Comparison of ENCODE assay signal across 10 mouse cellular contexts in genomic region chr7:4527302-4527689, GRCm38 (mm10). TPM values are rescaled to one million over a fixed set of nuclear protein-coding genes. Genes with fewer than 3 reads are reported as not detected.
DNase-seq lines count a peak whose midpoint lies in the region; ATAC-seq lines count a peak whose summit lies in the region.
"Had no signal": no experiment of that assay in that cellular context is flagged by ENCODE, and none has a peak within 500 bp of the region (broad histone marks: within the 10 kb centered on the region; RNA-seq: fewer than 3 reads in every experiment).

No protein-coding gene starts in this region.

- no peak for ATAC-seq in heart, embryonic 13.5 days (ENCODE audit: extremely low read depth, insufficient number of reproducible peaks, low FRiP score, low TSS enrichment)
- ATAC-seq in hindbrain, embryonic 16.5 days: peak; percentile 7; the same call in 1 of the 2 replicates
- ATAC-seq in midbrain, embryonic 13.5 days: no peak; the same call in 1 of the 2 replicates

- peaks cover 40% of the 10 kb centered on the region for H3K4me1 ChIP-seq in heart, embryonic 13.5 days
- no peaks in the 10 kb centered on the region for H3K4me1 ChIP-seq in brown adipose tissue, adult 24 weeks (ENCODE audit: control insufficient read depth, insufficient read depth, insufficient read length, low read length)
- peaks cover 3% of the 10 kb centered on the region; the same call in 1 of the 2 replicates for H3K4me1 ChIP-seq in hindbrain, embryonic 16.5 days (ENCODE audit: control insufficient read depth, insufficient read depth, low read depth, low read length)
- H3K4me1 ChIP-seq in midbrain, embryonic 13.5 days (replicated peaks): peaks cover 24% of the 10 kb centered on the region

- peaks cover 40% of the 10 kb centered on the region for H3K27me3 ChIP-seq in heart, embryonic 13.5 days (replicated peaks)
- peaks cover 2% of the 10 kb centered on the region for H3K27me3 ChIP-seq in hindbrain, embryonic 16.5 days (replicated peaks; ENCODE audit: control insufficient read depth, insufficient read depth, low read length)
- H3K27me3 ChIP-seq in midbrain, embryonic 13.5 days: peaks cover 11% of the 10 kb centered on the region

- H3K4me2 ChIP-seq in heart, embryonic 13.5 days: peak overlapping the region; percentile 70
- H3K4me2 ChIP-seq in hindbrain, embryonic 16.5 days (ENCODE audit: low read length): peak overlapping the region; percentile 69
- peak overlapping the region; percentile 55 for H3K4me2 ChIP-seq in midbrain, embryonic 13.5 days (replicated peaks)

- intact Hi-C loops in heart, postnatal 25 days (cut with DNase I): no loop called here

- no peak for DNase-seq in heart, postnatal 25 days (ENCODE audit: low spot score)
- DNase-seq in adrenal gland, adult 2 months: no peak
- DNase-seq in left cerebral cortex, adult 18-20 months (ENCODE audit: low spot score in 2 of 2): no peak
- DNase-seq in embryo, embryonic 10 days (ENCODE audit: low spot score): no peak
- DNase-seq: gastrocnemius, postnatal 10 days had no signal

- 42% methylated on average over 18 of the region's 18 CpGs for WGBS in heart, embryonic 13.5 days
- 44% methylated on average over 18 of the region's 18 CpGs for WGBS in hindbrain, embryonic 16.5 days
- WGBS in midbrain, embryonic 13.5 days: 55% methylated on average over 18 of the region's 18 CpGs

- H3K9me3 ChIP-seq in heart, embryonic 13.5 days: no peaks in the 10 kb centered on the region
- no peaks in the 10 kb centered on the region for H3K9me3 ChIP-seq in hindbrain, embryonic 16.5 days (ENCODE audit: control insufficient read depth, low read length)
- H3K9me3 ChIP-seq in midbrain, embryonic 13.5 days: no peaks in the 10 kb centered on the region

- H3K27ac ChIP-seq in heart, embryonic 13.5 days (replicated peaks): no peak overlapping the region
- no peak overlapping the region for H3K27ac ChIP-seq in brown adipose tissue, adult 24 weeks (replicated peaks; ENCODE audit: low read depth, low read length)
- H3K27ac ChIP-seq in hindbrain, embryonic 16.5 days (ENCODE audit: low read depth, low read length): no peak overlapping the region
- no peak overlapping the region for H3K27ac ChIP-seq in midbrain, embryonic 13.5 days

- H3K4me3 ChIP-seq in heart, embryonic 13.5 days: peak overlapping the region; percentile 44; the same call in 1 of the 2 replicates
- peak overlapping the region; percentile 61 for H3K4me3 ChIP-seq in brown adipose tissue, adult 24 weeks (ENCODE audit: insufficient read depth, low read depth, low read length)
- peak overlapping the region; percentile 7; the same call in 1 of the 2 replicates for H3K4me3 ChIP-seq in hindbrain, embryonic 16.5 days (ENCODE audit: low read length)
- 0 out of 2 replicates have a peak overlapping the region, but pooled peaks have one; percentile 33 for H3K4me3 ChIP-seq in midbrain, embryonic 13.5 days (replicated peaks)

- no peaks in the 10 kb centered on the region for H3K36me3 ChIP-seq in heart, embryonic 13.5 days
- H3K36me3 ChIP-seq in hindbrain, embryonic 16.5 days (ENCODE audit: control insufficient read depth, insufficient read depth, low read length): no peaks in the 10 kb centered on the region
- no peaks in the 10 kb centered on the region for H3K36me3 ChIP-seq in midbrain, embryonic 13.5 days

- peak overlapping the region; percentile 76; the same call in 1 of the 2 replicates for H3K9ac ChIP-seq in heart, embryonic 13.5 days
- no peak overlapping the region for H3K9ac ChIP-seq in hindbrain, embryonic 16.5 days (ENCODE audit: low read depth, low read length)
- H3K9ac ChIP-seq in midbrain, embryonic 13.5 days (replicated peaks): no peak overlapping the region

RNA-seq across cellular contexts. Expression of gene Tnni3, which starts 3.3 kb away (rescaled TPM):
- 2,083 and 2,324 TPM in 2 replicates for polyA plus RNA-seq in heart, embryonic 13.5 days (2015; fragmentation: Nextera tagmentation; extraction: Ambion mirVana)
- total RNA-seq in heart, postnatal 25 days (2021): over 10,000 TPM in 1 of 2 experiments, 1,000 to 10,000 TPM in 1; 9,719 to 10,316 TPM
- polyA plus RNA-seq in brown adipose tissue, adult 24 weeks (2012; ENCODE audit: insufficient read depth, insufficient read length, missing spikeins): not detected in 2 replicates
- 1.7 and 2.0 TPM in 2 replicates for polyA plus RNA-seq in hindbrain, embryonic 16.5 days (2015; fragmentation: Nextera tagmentation; extraction: Ambion mirVana)
- 1.4 and 2.3 TPM in 2 replicates for polyA plus RNA-seq in midbrain, embryonic 13.5 days (2015; fragmentation: Nextera tagmentation; extraction: Ambion mirVana)
- 1 to 10 TPM in 1 of 2 experiments, not detected in 1; 1.7 TPM for total RNA-seq in adrenal gland, adult 2 months (2021)
- polyA plus RNA-seq in adrenal gland, adult 2 months (2012; rRNA removed): 3.3 and 4.7 TPM in 2 replicates
- 1 to 10 TPM in 1 of 2 experiments, under 1 TPM in 1; 0.88 to 1.3 TPM for total RNA-seq in left cerebral cortex, adult 18-20 months (2021)

RNA-seq across cellular contexts. Expression of gene Dnaaf3, which starts 5.0 kb away (rescaled TPM):
- 0.59 and 0.95 TPM in 2 replicates for polyA plus RNA-seq in heart, embryonic 13.5 days (2015; fragmentation: Nextera tagmentation; extraction: Ambion mirVana)
- 1 to 10 TPM; 2.6 to 3.2 TPM for total RNA-seq in heart, postnatal 25 days (2021)
- polyA plus RNA-seq in brown adipose tissue, adult 24 weeks (2012; ENCODE audit: insufficient read depth, insufficient read length, missing spikeins): not detected in 2 replicates
- 2.8 TPM in 2 replicates for polyA plus RNA-seq in hindbrain, embryonic 16.5 days (2015; fragmentation: Nextera tagmentation; extraction: Ambion mirVana)
- polyA plus RNA-seq in midbrain, embryonic 13.5 days (2015; fragmentation: Nextera tagmentation; extraction: Ambion mirVana): 1.5 and 2.3 TPM in 2 replicates
- under 1 TPM; 0.66 to 0.98 TPM for total RNA-seq in adrenal gland, adult 2 months (2021)
- 2.7 and 3.0 TPM in 2 replicates for polyA plus RNA-seq in adrenal gland, adult 2 months (2012; rRNA removed)
- under 1 TPM; 0.23 to 0.37 TPM for total RNA-seq in left cerebral cortex, adult 18-20 months (2021)

RNA-seq across cellular contexts. Expression of gene Tnnt1, which starts 11.1 kb away (rescaled TPM):
- 610 and 755 TPM in 2 replicates for polyA plus RNA-seq in heart, embryonic 13.5 days (2015; fragmentation: Nextera tagmentation; extraction: Ambion mirVana)
- total RNA-seq in heart, postnatal 25 days (2021): 10 to 100 TPM; 26.1 to 30.7 TPM
- 25.6 and 40.1 TPM in 2 replicates for polyA plus RNA-seq in brown adipose tissue, adult 24 weeks (2012; ENCODE audit: insufficient read depth, insufficient read length, missing spikeins)
- 3.7 and 15.9 TPM in 2 replicates for polyA plus RNA-seq in hindbrain, embryonic 16.5 days (2015; fragmentation: Nextera tagmentation; extraction: Ambion mirVana)
- polyA plus RNA-seq in midbrain, embryonic 13.5 days (2015; fragmentation: Nextera tagmentation; extraction: Ambion mirVana): 5.4 and 6.3 TPM in 2 replicates
- 1 to 10 TPM in 1 of 2 experiments, under 1 TPM in 1; 0.37 to 1.6 TPM for total RNA-seq in adrenal gland, adult 2 months (2021)
- 0.17 TPM in 1 of 2 replicates, not detected in the other for polyA plus RNA-seq in adrenal gland, adult 2 months (2012; rRNA removed)
- total RNA-seq in left cerebral cortex, adult 18-20 months (2021): 10 to 100 TPM in 1 of 2 experiments, 1 to 10 TPM in 1; 7.6 to 11.7 TPM
- total RNA-seq: neutrophil, adult 5-6 weeks had no signal

RNA-seq across cellular contexts. Expression of gene Syt5, which starts 20.0 kb away (rescaled TPM):
- 1.4 and 2.7 TPM in 2 replicates for polyA plus RNA-seq in heart, embryonic 13.5 days (2015; fragmentation: Nextera tagmentation; extraction: Ambion mirVana)
- total RNA-seq in heart, postnatal 25 days (2021): 1 to 10 TPM in 1 of 2 experiments, under 1 TPM in 1; 0.94 to 1.1 TPM
- polyA plus RNA-seq in brown adipose tissue, adult 24 weeks (2012; ENCODE audit: insufficient read depth, insufficient read length, missing spikeins): not detected in 2 replicates
- polyA plus RNA-seq in hindbrain, embryonic 16.5 days (2015; fragmentation: Nextera tagmentation; extraction: Ambion mirVana): 119 and 124 TPM in 2 replicates
- 92.2 and 97.8 TPM in 2 replicates for polyA plus RNA-seq in midbrain, embryonic 13.5 days (2015; fragmentation: Nextera tagmentation; extraction: Ambion mirVana)
- total RNA-seq in adrenal gland, adult 2 months (2021): 10 to 100 TPM in 1 of 2 experiments, 1 to 10 TPM in 1; 7.7 to 11.6 TPM
- 4.1 and 5.2 TPM in 2 replicates for polyA plus RNA-seq in adrenal gland, adult 2 months (2012; rRNA removed)
- total RNA-seq in left cerebral cortex, adult 18-20 months (2021): 100 to 1,000 TPM; 281 to 299 TPM
- total RNA-seq: neutrophil, adult 5-6 weeks had no signal

RNA-seq across cellular contexts. Expression of gene Ppp1r12c, which starts 25.8 kb away (rescaled TPM):
- 29.2 and 33.9 TPM in 2 replicates for polyA plus RNA-seq in heart, embryonic 13.5 days (2015; fragmentation: Nextera tagmentation; extraction: Ambion mirVana)
- total RNA-seq in heart, postnatal 25 days (2021): 10 to 100 TPM; 54.7 to 61.2 TPM
- polyA plus RNA-seq in brown adipose tissue, adult 24 weeks (2012; ENCODE audit: insufficient read depth, insufficient read length, missing spikeins): 32.9 and 42.2 TPM in 2 replicates
- polyA plus RNA-seq in hindbrain, embryonic 16.5 days (2015; fragmentation: Nextera tagmentation; extraction: Ambion mirVana): 18.3 and 38.5 TPM in 2 replicates
- polyA plus RNA-seq in midbrain, embryonic 13.5 days (2015; fragmentation: Nextera tagmentation; extraction: Ambion mirVana): 34.9 and 51.9 TPM in 2 replicates
- total RNA-seq in adrenal gland, adult 2 months (2021): 100 to 1,000 TPM in 1 of 2 experiments, 10 to 100 TPM in 1; 93.3 to 102 TPM
- 101 and 164 TPM in 2 replicates for polyA plus RNA-seq in adrenal gland, adult 2 months (2012; rRNA removed)
- total RNA-seq in left cerebral cortex, adult 18-20 months (2021): 100 to 1,000 TPM; 154 TPM

Comparison
In these comparisons a context has a peak if more than half of its experiments do, and no peak if none do; other contexts are left out.
1. H3K4me3 ChIP-seq: peak in every context shown above with its lines; median percentile 61 in brown adipose tissue, adult 24 weeks; 44 in heart, embryonic 13.5 days; 33 in midbrain, embryonic 13.5 days; 7 in hindbrain, embryonic 16.5 days.
2. RNA of gene Tnni3, which starts 3.3 kb away (polyA plus RNA-seq): 2,083 to 2,324 TPM in heart, embryonic 13.5 days; 3.3 to 4.7 TPM in adrenal gland, adult 2 months, 1.4 to 2.3 TPM in midbrain, embryonic 13.5 days, 1.7 to 2.0 TPM in hindbrain, embryonic 16.5 days and not detected in brown adipose tissue, adult 24 weeks; every median in the first group is over 100 times any median in the second.
3. RNA of gene Tnnt1, which starts 11.1 kb away (polyA plus RNA-seq): 610 to 755 TPM in heart, embryonic 13.5 days; 25.6 to 40.1 TPM in brown adipose tissue, adult 24 weeks, 5.4 to 6.3 TPM in midbrain, embryonic 13.5 days, 3.7 to 15.9 TPM in hindbrain, embryonic 16.5 days and 0.17 TPM in adrenal gland, adult 2 months; every median in the first group is over 10 times any median in the second.
4. Peak in every context shown above with its lines, with median percentiles within 50 percentile points of each other: H3K4me2 ChIP-seq.